Mouse (Mus musculus) liver, adult 2 months (tissue): Measurements from ENCODE around the gene Scoc.

Source experiments
- CTCF ChIP-seq: fragments of 200-500 bp; IDR thresholded peaks from 2 replicates; pipeline ENCODE4 v1.5.1; 2011; ENCODE audit warnings: low read depth, low read length, control low read depth
- POLR2A ChIP-seq: fragments of 200-500 bp; IDR thresholded peaks from 2 replicates; pipeline ENCODE4 v1.6.1; 2011; ENCODE audit warnings: low read length, control low read depth; ENCODE audit not compliant: insufficient read depth; ENCODE audit errors: extremely low read depth

GRCm38 (mm10) chr8:83426104-83426759 lies 32.0 kb downstream of the Scoc start:
- TF ChIP-seq CTCF (no peak), POLR2A (no peak)
